Mouse (Mus musculus) limb, embryonic 10.5 days (tissue): ENCODE data around the gene Pdcd2. TPM values are rescaled to one million over a fixed set of nuclear protein-coding genes. Genes with fewer than 3 reads are reported as not detected.

Experiments used
- DNase-seq: peaks from one replicate; pipeline ENCODE4 v3.0.0-alpha.2; 2017; ENCODE audit warnings: low spot score
- H3K27ac ChIP-seq: fragments of 300-500 bp; sonication (generic); 2 replicates; pipeline ENCODE4 v1.5.1; 2016; ENCODE audit warnings: mild to moderate bottlenecking
- H3K27me3 ChIP-seq: fragments of 300-500 bp; sonication (generic); 2 replicates; pipeline ENCODE4 v1.6.1; 2016; ENCODE audit warnings: low read depth, mild to moderate bottlenecking; ENCODE audit not compliant: poor library complexity, severe bottlenecking
- H3K36me3 ChIP-seq: fragments of 300-500 bp; sonication (generic); 2 replicates; pipeline ENCODE4 v1.6.1; 2016; ENCODE audit warnings: mild to moderate bottlenecking, moderate library complexity
- H3K4me1 ChIP-seq: fragments of 300-500 bp; sonication (generic); 2 replicates; pipeline ENCODE4 v1.6.1; 2016
- H3K4me3 ChIP-seq: fragments of 300-500 bp; sonication (generic); 2 replicates; pipeline ENCODE4 v1.5.1; 2016; ENCODE audit warnings: mild to moderate bottlenecking, moderate library complexity
- H3K9me3 ChIP-seq: fragments of 300-500 bp; sonication (generic); replicated peaks from 2 replicates; pipeline ENCODE4 v1.6.1; 2016; ENCODE audit warnings: mild to moderate bottlenecking
- WGBS: fragments of 180-500 bp; shearing (Covaris S2); methylation state at CpG from one replicate; pipeline ENCODE4 v1.1.7; 2016; 5-methylcytosine and 5-hydroxymethylcytosine counted together
- polyA plus RNA-seq: library from polyadenylated mRNA; unstranded; fragments of >200 nt; fragmentation: Nextera tagmentation; extraction: Ambion mirVana; gene quantifications from 2 replicates; pipeline ENCODE4 v1.2.1, GENCODE M21; 2016

The Pdcd2 gene
- polyA plus RNA-seq, 1 experiment from 2014 or later, result 47.9 TPM

- 90% methylated on average over 4 of the region's 4 CpGs for WGBS
- DNase-seq, result no peak
- Histone ChIP-seq H3K4me3 (no peak overlapping the region), H3K27me3 (no peaks in the 10 kb centered on the region), H3K36me3 (peaks cover 87% of the 10 kb centered on the region), H3K4me1 (no peaks in the 10 kb centered on the region), H3K9me3 (no peaks in the 10 kb centered on the region), H3K27ac (no peak overlapping the region)
Observed at GRCm38 (mm10) chr17:15472671-15473070, 54.4 kb downstream of the Pdcd2 start.

Other genes with a start within 250 kb of the Pdcd2 start
- gene Dll1, start 150.4 kb downstream of the Pdcd2 start, polyA plus RNA-seq, result 1.8 and 3.0 TPM in 2 replicates
- gene Fam120b, start 131.1 kb downstream of the Pdcd2 start, polyA plus RNA-seq, result 22.2 and 27.6 TPM in 2 replicates
- 286 and 310 TPM in 2 replicates for gene Psmb1, start 27.6 kb downstream of the Pdcd2 start, polyA plus RNA-seq
- gene Tbp, start 27.4 kb downstream of the Pdcd2 start, polyA plus RNA-seq, result 66.7 and 67.0 TPM in 2 replicates
- gene Prdm9, start 37.1 kb upstream of the Pdcd2 start, polyA plus RNA-seq, result 1.1 and 1.9 TPM in 2 replicates
- 40.6 and 40.7 TPM in 2 replicates for gene Chd1, start 177.7 kb upstream of the Pdcd2 start, polyA plus RNA-seq